Mouse (Mus musculus) neural tube, embryonic 12.5 days (tissue): ENCODE data around the gene Zfp598. TPM values are rescaled to one million over a fixed set of nuclear protein-coding genes. Genes with fewer than 3 reads are reported as not detected.
A peak's percentile ranks its signal among the peaks of the same experiment; 100 is the strongest.

Experiments
- ATAC-seq: fragments of 200-750 bp; cut with Nextera tagmentation; 2 replicates; pipeline ENCODE4 v1.8.0; 2017; ENCODE audit warnings: low read depth, mild to moderate bottlenecking, moderate TSS enrichment, moderate library complexity; ENCODE audit not compliant: low FRiP score
- H3K27ac ChIP-seq: fragments of 300-500 bp; sonication (generic); 2 replicates; pipeline ENCODE4 v1.5.1; 2016
- H3K27me3 ChIP-seq: fragments of 300-500 bp; sonication (generic); replicated peaks from 2 replicates; pipeline ENCODE4 v1.6.1; 2016; ENCODE audit warnings: mild to moderate bottlenecking
- H3K36me3 ChIP-seq: fragments of 300-500 bp; sonication (generic); 2 replicates; pipeline ENCODE4 v1.6.1; 2016; ENCODE audit warnings: mild to moderate bottlenecking
- H3K4me1 ChIP-seq: fragments of 300-500 bp; sonication (generic); 2 replicates; pipeline ENCODE4 v1.6.1; 2016
- H3K4me2 ChIP-seq: fragments of 300-500 bp; sonication (generic); replicated peaks from 2 replicates; pipeline ENCODE4 v1.6.1; 2016; ENCODE audit warnings: mild to moderate bottlenecking
- H3K4me3 ChIP-seq: fragments of 300-500 bp; sonication (generic); 2 replicates; pipeline ENCODE4 v1.5.1; 2016
- H3K9ac ChIP-seq: fragments of 300-500 bp; sonication (generic); 2 replicates; pipeline ENCODE4 v1.6.1; 2016; ENCODE audit warnings: mild to moderate bottlenecking
- H3K9me3 ChIP-seq: fragments of 300-500 bp; sonication (generic); 2 replicates; pipeline ENCODE4 v1.6.1; 2016; ENCODE audit warnings: mild to moderate bottlenecking
- WGBS: fragments of 180-500 bp; shearing (Covaris S2); methylation state at CpG from one replicate; pipeline ENCODE4 v1.1.7; 2016; 5-methylcytosine and 5-hydroxymethylcytosine counted together
- polyA plus RNA-seq: library from polyadenylated mRNA; unstranded; fragments of >200 nt; fragmentation: Nextera tagmentation; extraction: Ambion mirVana; gene quantifications from 2 replicates; pipeline ENCODE4 v1.2.1, GENCODE M21; 2016

Gene Zfp598
- polyA plus RNA-seq, 1 experiment from 2014 or later: 27.2 TPM

DNA sequence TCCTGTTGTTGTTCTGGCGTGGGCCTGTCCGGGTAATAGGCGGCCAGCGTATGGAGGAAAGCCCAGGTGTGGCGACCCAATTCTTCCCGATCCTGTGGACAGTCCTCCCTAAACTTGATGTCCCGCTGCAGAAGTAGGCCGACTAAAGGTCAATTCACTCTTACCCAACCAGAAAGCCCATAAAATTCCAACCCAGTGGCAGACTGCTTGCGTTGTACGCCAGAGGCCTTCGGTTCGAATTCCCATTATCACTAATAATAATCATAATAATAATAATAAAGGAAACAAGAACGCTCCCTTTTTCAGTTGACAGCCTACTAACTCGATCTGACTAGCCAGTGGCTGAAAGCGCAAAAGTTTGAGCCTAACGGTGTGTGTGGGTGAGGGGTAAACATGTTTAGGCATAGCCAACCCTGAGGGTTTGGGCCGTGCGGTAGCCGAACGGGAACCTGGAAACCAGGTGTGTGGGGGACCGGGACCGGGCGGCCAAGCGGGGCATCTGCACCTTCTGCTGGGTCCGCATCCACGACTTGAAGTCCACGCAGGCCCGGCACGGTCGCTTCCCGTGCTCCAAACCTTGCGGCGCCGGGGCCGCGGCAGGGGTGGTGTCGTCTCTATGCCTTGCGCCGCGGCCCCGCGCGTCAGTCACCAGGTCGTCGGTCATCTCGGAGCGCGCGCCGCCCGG lies 26.0 kb downstream of the Zfp598 start:
- Histone ChIP-seq H3K4me3 (peak overlapping the region; percentile 79), H3K27me3 (peaks cover 11% of the 10 kb centered on the region), H3K36me3 (peaks cover 27% of the 10 kb centered on the region), H3K4me1 (peaks cover 28% of the 10 kb centered on the region), H3K27ac (peak overlapping the region; percentile 27; the same call in 1 of the 2 replicates), H3K4me2 (peak overlapping the region; percentile 80), H3K9ac (peak overlapping the region; percentile 76), H3K9me3 (no peaks in the 10 kb centered on the region)
- ATAC-seq: peak; percentile 63
- 5% methylated on average over 51 of the region's 51 CpGs for WGBS

DNA sequence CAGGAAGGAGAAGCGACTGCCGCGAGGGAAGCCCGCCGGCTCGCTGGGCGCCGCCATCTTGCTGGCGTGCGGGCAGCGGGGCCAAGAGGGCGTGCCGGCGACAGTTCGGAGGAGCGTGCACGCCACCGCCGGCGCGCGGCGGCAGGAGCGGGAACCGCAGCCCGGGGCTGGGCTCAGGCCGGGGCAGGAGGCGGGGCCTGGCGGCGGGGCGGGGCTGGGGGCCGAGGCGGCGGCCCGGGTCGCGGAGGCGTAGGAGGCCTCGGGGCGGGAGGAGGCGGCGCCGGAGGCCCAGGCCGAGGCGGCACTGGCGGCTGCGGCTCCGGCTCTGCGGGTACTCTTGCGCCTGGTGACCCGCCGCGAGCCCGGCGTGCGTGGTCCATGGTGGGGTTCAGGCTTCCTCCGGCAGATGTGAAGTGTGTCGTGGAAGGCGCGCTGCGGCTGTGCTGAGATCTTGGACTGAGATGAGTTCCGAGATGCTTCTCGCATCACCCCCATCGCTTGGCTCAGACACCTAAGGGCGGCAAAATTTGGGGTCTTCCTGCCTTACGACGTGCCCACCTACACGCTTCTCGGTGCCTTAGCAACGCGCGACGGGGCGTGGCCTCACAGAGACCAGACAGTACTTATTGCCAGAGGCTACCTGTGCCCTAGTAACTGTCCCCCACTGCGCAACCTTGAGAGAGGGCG lies 26.7 kb downstream of the Zfp598 start, which contains the start of the genes Gfer and Noxo1:
Gfer (minus strand) TSS at position 146 of the 687 bp plus-strand sequence.
Noxo1 (plus strand) TSS at position 224 of the 687 bp plus-strand sequence.
- peaks cover 34% of the 10 kb centered on the region for H3K36me3 ChIP-seq
- peak within 1 kb of the TSS; percentile 80 for H3K4me2 ChIP-seq
- no peaks in the 10 kb centered on the region for H3K9me3 ChIP-seq
- peak within 1 kb of the TSS; percentile 83 for H3K27ac ChIP-seq
- peak within 1 kb of the TSS; percentile 79 for H3K4me3 ChIP-seq
- H3K4me1 ChIP-seq: peaks cover 28% of the 10 kb centered on the region
- ATAC-seq: peak; percentile 83
- under 1% methylated on average over 71 of the region's 76 CpGs for WGBS
- H3K9ac ChIP-seq: peak within 1 kb of the TSS; percentile 76
- H3K27me3 ChIP-seq: peaks cover 4% of the 10 kb centered on the region; the same call in 1 of the 2 replicates

DNA sequence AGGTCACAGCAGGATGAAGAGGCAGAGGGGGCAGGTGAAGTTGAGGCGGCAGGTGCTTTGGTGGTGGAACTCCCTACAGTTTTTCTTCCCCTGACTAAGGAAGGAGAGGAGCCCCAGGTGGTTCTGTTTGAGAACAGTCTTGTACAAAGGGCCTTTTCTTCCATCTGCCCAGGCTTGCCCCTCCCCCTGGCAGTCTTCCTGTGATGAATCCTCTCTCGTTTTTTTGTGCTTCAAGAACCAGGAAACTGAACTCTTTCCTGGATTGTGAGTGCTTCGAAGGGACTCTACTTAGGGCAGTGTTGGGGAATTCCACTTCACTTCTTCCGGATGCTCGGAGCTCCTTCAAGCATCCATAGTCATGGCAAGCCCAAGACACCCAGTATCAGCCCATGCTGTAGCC lies 28.5 kb downstream of the Zfp598 start:
- no peak overlapping the region for H3K27ac ChIP-seq

DNA sequence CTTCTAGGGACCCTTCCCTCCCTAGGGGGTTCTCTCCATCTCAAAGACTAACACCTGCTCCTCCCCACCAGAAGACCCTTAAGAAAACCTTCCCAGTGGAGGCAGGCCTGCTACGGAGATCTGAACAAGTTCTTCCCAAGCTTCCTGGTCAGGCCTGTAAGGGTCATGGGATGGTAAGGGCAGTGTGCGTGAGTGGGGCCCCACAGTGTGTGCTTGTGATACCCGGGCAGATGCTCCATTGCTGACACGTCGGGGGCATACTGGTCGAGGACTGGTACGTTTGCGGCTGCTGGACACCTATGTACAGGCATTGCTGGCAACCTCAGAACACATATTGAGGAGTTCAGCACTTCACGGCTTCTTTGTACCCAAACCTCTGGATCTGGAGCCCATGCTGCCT lies 29.2 kb downstream of the Zfp598 start:
- no peak for ATAC-seq
- peaks cover 39% of the 10 kb centered on the region for H3K36me3 ChIP-seq
- WGBS: 62% methylated on average over 9 of the region's 9 CpGs

More for the DNA sequence above, 28.5 kb downstream of the Zfp598 start:
- H3K4me3 ChIP-seq: no peak overlapping the region
- H3K9me3 ChIP-seq: no peaks in the 10 kb centered on the region
- ATAC-seq: no peak
- 24% methylated on average over 5 of the region's 5 CpGs for whole genome bisulfite sequencing
- no peaks in the 10 kb centered on the region for H3K27me3 ChIP-seq
- H3K4me2 ChIP-seq: no peak overlapping the region
- no peak overlapping the region for H3K9ac ChIP-seq
- peaks cover 40% of the 10 kb centered on the region for H3K36me3 ChIP-seq
- H3K4me1 ChIP-seq: peaks cover 28% of the 10 kb centered on the region

DNA sequence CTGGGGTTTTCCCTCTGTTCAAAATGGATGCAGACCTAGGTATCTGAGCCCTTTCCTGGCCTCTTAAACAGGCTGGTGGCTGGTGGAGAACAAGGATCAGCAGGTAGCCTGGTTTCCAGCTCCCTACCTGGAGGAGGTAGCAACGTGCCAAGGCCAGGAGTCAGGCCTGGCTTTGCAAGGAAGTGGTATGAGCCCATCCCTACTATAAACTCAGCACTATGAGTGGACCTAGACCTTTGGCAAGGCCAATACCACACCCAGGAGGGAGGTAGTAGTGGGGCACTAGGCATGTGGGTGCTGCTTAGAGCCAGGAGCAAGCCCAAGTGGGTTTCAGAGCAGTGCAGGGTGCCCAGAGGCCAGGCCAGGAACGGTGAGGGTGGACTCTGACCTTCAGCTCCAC lies 30.0 kb downstream of the Zfp598 start:
- peaks cover 46% of the 10 kb centered on the region for H3K36me3 ChIP-seq

More for the DNA sequence above, 29.2 kb downstream of the Zfp598 start:
- no peak overlapping the region for H3K4me3 ChIP-seq
- H3K9ac ChIP-seq: no peak overlapping the region
- no peaks in the 10 kb centered on the region for H3K27me3 ChIP-seq
- H3K4me2 ChIP-seq: no peak overlapping the region
- no peaks in the 10 kb centered on the region for H3K9me3 ChIP-seq
- H3K4me1 ChIP-seq: peaks cover 28% of the 10 kb centered on the region
- no peak overlapping the region for H3K27ac ChIP-seq

DNA sequence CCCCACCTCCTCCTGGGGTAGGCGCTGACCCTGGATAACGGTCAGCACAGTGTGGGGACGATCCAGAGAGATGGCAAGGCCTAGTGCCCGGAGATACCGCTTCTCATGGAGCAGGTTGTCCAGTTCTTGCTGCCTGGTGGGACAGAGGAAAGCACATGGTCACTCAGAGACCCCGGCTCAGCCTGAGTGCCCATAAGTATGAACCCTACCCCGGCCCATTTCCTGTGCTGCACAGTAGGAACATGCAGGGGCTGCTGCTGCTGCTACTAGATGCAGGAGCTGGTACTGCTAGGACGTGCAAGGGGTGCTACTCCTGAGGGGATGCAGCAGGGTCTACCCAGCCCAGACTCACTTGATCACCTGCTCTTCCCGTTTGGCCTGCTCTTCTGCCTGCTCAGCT lies 31.8 kb downstream of the Zfp598 start:
- Histone ChIP-seq H3K36me3 (peaks cover 52% of the 10 kb centered on the region), H3K9me3 (no peaks in the 10 kb centered on the region), H3K4me3 (no peak overlapping the region), H3K4me1 (peaks cover 27% of the 10 kb centered on the region), H3K27me3 (no peaks in the 10 kb centered on the region), H3K9ac (no peak overlapping the region), H3K4me2 (no peak overlapping the region), H3K27ac (no peak overlapping the region)
- no peak for ATAC-seq
- 90% methylated on average over 9 of the region's 9 CpGs for WGBS

More for the DNA sequence above, 30.0 kb downstream of the Zfp598 start:
- no peaks in the 10 kb centered on the region for H3K27me3 ChIP-seq
- no peaks in the 10 kb centered on the region for H3K9me3 ChIP-seq
- ATAC-seq: no peak
- no peak overlapping the region for H3K27ac ChIP-seq
- 76% methylated on average over 2 of the region's 2 CpGs for WGBS
- no peak overlapping the region for H3K9ac ChIP-seq
- H3K4me2 ChIP-seq: no peak overlapping the region
- H3K4me1 ChIP-seq: peaks cover 25% of the 10 kb centered on the region
- H3K4me3 ChIP-seq: no peak overlapping the region

DNA sequence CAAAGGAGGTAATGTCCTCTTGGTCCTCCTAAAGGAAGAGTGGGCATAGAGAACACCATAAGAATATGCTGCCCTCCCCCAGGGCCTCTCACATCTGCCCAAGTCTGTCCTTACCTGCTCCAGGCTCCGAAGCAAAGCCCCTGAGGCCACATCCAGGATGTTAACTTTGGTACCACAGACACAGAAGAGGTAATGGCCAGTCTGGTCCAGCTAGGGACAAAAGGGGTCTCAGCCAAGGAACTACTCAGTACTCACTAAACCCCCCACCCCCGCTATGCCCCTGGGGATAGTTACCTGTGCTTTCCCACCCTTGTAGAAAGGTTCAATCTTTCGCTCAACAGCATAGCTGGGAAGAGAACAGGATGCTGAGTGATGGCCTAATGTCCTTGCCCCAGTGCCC lies 36.3 kb downstream of the Zfp598 start:
- Histone ChIP-seq H3K4me1 (peaks cover 20% of the 10 kb centered on the region), H3K4me2 (peak overlapping the region; percentile 68; the same call in 1 of the 2 replicates), H3K4me3 (no peak overlapping the region), H3K36me3 (peaks cover 37% of the 10 kb centered on the region), H3K9me3 (no peaks in the 10 kb centered on the region), H3K27me3 (no peaks in the 10 kb centered on the region), H3K27ac (no peak overlapping the region), H3K9ac (no peak overlapping the region)
- no peak for ATAC-seq
- 89% methylated on average over 3 of the region's 3 CpGs for WGBS

DNA sequence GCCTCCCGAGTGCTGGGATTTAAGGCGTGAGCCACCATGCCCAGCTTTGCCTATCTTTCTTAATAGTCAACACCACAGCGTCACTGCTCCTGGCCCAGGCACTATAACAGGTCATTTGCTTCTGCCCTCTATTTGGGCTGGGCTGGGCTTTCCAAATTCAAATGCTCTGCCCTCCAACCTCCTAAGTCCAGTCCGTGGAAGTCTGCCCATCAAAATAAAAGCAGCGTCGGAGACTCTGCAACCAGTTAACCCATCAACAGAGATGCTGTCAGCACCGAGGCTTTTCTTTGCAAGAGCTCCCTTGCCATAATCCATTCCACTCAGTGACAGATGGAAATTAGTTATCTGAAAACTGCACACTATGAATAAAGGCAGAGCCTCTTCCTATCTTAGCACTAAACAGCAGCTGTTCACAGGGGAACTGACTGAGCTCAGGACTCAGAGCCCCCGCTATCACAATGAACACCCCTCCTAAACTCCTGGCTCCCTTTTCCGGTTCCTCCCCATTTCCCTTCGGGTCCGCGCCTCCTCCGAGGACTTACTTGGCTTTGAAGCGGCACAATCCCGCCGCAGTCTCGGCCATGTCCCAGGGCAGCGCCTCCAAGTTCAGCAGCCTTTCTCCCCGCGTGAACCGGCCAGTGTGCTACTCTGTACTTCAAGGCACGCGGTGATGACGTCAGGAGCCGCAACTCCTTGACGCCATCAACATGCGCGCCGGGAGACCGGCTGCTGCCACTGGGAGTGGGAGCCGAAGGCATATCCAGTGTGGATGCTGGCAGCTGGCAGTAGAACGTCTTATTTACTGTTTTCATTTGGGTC lies 37.7 kb downstream of the Zfp598 start, which contains the start of gene Tbl3:
Tbl3 (minus strand) TSS at position 679 of the 819 bp plus-strand sequence.
- peak; percentile 81 for ATAC-seq
- Histone ChIP-seq H3K9me3 (no peaks in the 10 kb centered on the region), H3K4me3 (peak within 1 kb of the TSS; percentile 80), H3K27ac (no peak within 1 kb of the TSS), H3K27me3 (no peaks in the 10 kb centered on the region), H3K4me2 (peak within 1 kb of the TSS; percentile 68), H3K4me1 (peaks cover 20% of the 10 kb centered on the region), H3K36me3 (peaks cover 24% of the 10 kb centered on the region), H3K9ac (peak within 1 kb of the TSS; percentile 72)
- 4% methylated on average over 32 of the region's 32 CpGs for WGBS

DNA sequence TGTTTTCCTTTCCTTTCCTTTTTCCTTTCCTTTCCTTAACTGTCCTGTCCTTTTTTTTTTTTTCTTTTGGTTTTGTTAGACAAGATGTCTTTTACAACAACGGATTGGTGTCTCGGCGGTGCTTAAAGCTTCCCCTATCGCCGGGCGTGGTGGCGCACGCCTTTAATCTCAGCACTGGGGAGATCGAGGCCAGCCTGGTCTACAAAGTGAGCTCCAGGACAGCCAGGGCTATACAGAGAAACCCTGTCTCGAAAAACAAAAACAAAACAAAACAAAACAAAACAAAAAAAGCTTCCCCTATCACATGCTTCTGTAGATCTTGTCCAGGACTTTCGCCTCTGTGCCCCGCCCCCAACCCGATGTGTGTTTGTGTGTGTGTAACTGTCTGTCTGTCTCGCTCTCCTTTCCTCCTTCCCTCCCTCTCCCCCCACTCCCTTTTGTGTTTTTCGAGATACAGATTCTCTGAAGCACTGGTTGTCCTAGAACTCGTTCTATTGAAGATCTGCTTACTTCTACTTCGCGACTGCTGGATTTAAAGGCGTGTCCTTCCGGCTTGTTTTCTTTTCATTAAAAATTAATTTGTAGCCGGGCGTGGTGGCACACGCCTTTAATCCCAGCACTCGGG lies 38.4 kb downstream of the Zfp598 start:
- Histone ChIP-seq H3K4me3 (peak overlapping the region; percentile 80), H3K9me3 (no peaks in the 10 kb centered on the region), H3K27ac (no peak overlapping the region), H3K4me1 (peaks cover 20% of the 10 kb centered on the region), H3K36me3 (peaks cover 17% of the 10 kb centered on the region), H3K4me2 (peak overlapping the region; percentile 68), H3K9ac (peak overlapping the region; percentile 72), H3K27me3 (no peaks in the 10 kb centered on the region)
- peak; percentile 51; the same call in 1 of the 2 replicates for ATAC-seq
- WGBS: 7% methylated on average over 24 of the region's 24 CpGs

DNA sequence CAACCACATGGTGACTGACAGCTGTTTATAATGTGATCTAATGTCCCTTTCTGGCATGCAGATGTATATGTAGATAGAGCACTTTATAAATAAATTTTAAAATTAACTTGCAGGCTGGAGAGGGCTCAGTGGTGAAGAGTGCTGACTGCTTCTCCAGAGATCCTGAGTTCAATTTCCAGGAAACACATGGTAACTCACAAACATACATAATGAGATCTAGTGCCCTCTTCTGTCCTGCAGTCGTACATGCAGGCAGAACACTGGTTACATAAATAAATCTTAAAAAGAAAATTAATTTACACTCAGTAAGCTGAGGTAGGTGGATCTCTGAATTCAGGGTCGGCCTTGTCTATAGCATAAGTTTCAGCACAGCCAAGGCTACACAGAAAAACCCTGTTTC lies 39.2 kb downstream of the Zfp598 start:
- Histone ChIP-seq H3K4me1 (peaks cover 20% of the 10 kb centered on the region), H3K4me2 (peak overlapping the region; percentile 68; the same call in 1 of the 2 replicates), H3K9me3 (no peaks in the 10 kb centered on the region), H3K27me3 (no peaks in the 10 kb centered on the region), H3K36me3 (peaks cover 15% of the 10 kb centered on the region), H3K27ac (no peak overlapping the region), H3K4me3 (no peak overlapping the region), H3K9ac (no peak overlapping the region)
- 37% methylated on average over 2 of the region's 2 CpGs for WGBS
- ATAC-seq: no peak

DNA sequence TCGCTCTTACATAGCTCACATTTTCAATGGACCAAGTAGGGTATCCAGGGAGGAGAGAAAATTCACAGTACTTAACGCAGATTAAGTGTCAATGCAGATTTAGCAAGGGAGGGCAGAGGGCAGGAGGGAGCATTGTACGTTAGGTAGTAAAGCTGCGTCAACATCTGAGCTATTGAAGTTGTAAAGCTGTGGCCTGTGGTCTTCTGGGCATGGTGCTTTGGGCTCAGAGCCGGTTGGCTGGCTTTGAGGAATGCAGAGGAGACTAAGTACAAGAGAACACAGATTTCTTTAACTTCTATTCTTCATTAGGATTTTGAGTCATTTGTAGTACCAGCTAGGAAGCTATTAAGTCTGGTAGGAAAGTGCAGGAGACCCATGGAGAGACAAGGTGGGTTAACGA lies 46.1 kb downstream of the Zfp598 start:
- ATAC-seq: no peak
- no peak overlapping the region for H3K27ac ChIP-seq
- WGBS: 60% methylated on average over 6 of the region's 6 CpGs
- peaks cover 20% of the 10 kb centered on the region for H3K36me3 ChIP-seq
- H3K9ac ChIP-seq: no peak overlapping the region
- H3K4me2 ChIP-seq: no peak overlapping the region
- no peaks in the 10 kb centered on the region for H3K27me3 ChIP-seq
- H3K4me3 ChIP-seq: no peak overlapping the region
- peaks cover 6% of the 10 kb centered on the region; the same call in 1 of the 2 replicates for H3K4me1 ChIP-seq
- no peaks in the 10 kb centered on the region for H3K9me3 ChIP-seq
